Mouse (Mus musculus): ENCODE measurements around the gene Lcn3.

DNA sequence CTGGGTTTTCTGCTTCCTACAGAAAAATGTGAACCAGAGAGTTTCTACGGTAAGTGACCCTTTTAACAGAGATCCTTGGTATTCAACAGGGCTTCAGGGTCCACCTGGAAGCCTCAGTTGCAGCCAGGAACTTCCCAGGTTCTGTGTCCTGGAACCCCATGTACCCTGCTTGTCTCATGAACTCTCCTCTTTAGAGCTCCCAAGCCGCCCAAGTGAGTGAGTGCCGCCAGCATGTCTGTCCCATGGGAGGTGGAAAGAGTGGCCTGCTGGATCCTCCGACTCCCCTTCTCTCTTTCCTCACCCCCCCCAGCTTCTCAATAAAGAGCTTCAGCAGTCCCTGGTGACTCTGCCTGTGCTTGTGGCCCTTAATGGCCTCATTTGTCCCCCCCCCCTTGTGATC, 2.4 kb downstream of the Lcn3 start:
- no peak for TF ChIP-seq POLR2A (IDR thresholded peaks at IDR 0.05; ENCODE audit: borderline replicate concordance, control insufficient read depth, low read depth, low read length)
- TF ChIP-seq CTCF (IDR thresholded peaks at IDR 0.05; ENCODE audit: control insufficient read depth, insufficient read depth, low read length): no peak
